Mouse (Mus musculus) left cerebral cortex, postnatal 14 days (tissue): ENCODE results near the gene Ttl. TPM values are rescaled to one million over a fixed set of nuclear protein-coding genes. Genes with fewer than 3 reads are reported as not detected.

ENCODE experiments used
- DNase-seq, 2 experiments: peaks; one replicate each; pipeline ENCODE4 v3.0.0; 2021 to 2022; ENCODE audit warnings: low spot score in 2 of 2, mixed read lengths in 1 of 2
- intact Hi-C: fragments of 180-260 bp; cut with DNase I; formaldehyde crosslinking; loops from one replicate; pipeline ENCODE4 v1.15.1; 2025
- total RNA-seq, 2 experiments: library from RNA; stranded (reverse); gene quantifications; 2 replicates each; pipeline ENCODE4 v1.2.3; 2021

The Ttl gene
- total RNA-seq, 2 experiments from 2014 or later: 75.3 to 83.5 TPM

GRCm38 (mm10) chr2:129139906-129140305 lies 74.2 kb downstream of the Ttl start:
- intact Hi-C loops: no loop called here
- DNase-seq: peak; percentile 52 to 72

Other genes starting within 250 kb of the Ttl start
- 10 to 100 TPM; 32.7 to 33.5 TPM for gene Tmem87b, start 247.8 kb upstream of the Ttl start, total RNA-seq
- gene Fbln7, start 203.0 kb upstream of the Ttl start, total RNA-seq: 1 to 10 TPM; 4.0 to 4.8 TPM
- gene Zc3h8, start 121.9 kb upstream of the Ttl start, total RNA-seq: 1 to 10 TPM; 6.7 to 7.0 TPM
- 10 to 100 TPM; 11.4 to 13.3 TPM for gene Zc3h6, start 98.5 kb upstream of the Ttl start, total RNA-seq
- gene Gm10762, start 98.2 kb upstream of the Ttl start, total RNA-seq: 1 to 10 TPM; 7.3 to 7.4 TPM
- gene Vinac1, start 17.8 kb upstream of the Ttl start, total RNA-seq: under 1 TPM; 0.13 TPM
- 10 to 100 TPM; 20.9 to 21.1 TPM for gene Polr1b, start 35.1 kb downstream of the Ttl start, total RNA-seq
- 10 to 100 TPM; 10.4 to 10.5 TPM for gene Chchd5, start 63.8 kb downstream of the Ttl start, total RNA-seq
- gene Slc20a1, start 132.8 kb downstream of the Ttl start, total RNA-seq: 100 to 1,000 TPM; 127 to 130 TPM
- gene Ckap2l, start 231.3 kb downstream of the Ttl start, total RNA-seq: 1 to 10 TPM; 1.3 to 1.4 TPM
- gene Il1a, start 244.0 kb downstream of the Ttl start, total RNA-seq: under 1 TPM; 0.40 to 0.66 TPM